Comparison of ENCODE assay signal across 20 mouse cellular contexts in the genomic region with DNA sequence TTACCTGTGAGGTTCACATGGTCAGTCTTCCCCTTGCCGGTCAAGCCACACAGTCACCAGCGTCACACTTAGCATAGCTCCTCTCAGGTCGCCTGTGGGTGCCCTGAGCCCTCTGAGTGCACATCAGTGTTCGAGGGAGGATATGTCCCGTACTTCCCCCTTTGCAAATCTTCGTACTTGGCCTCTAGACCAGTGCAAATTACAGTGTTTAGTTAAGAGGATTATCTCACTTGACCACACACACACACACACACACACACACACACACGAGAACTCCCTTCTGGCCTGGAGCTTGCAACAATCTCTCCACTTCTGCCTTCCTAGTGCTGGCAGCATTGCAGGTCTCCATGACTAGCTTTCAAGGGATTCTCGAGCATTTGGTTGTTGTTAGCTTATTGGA. TPM values are rescaled to one million over a fixed set of nuclear protein-coding genes. Genes with fewer than 3 reads are reported as not detected.
A peak's percentile ranks its signal among the peaks of the same experiment; 100 is the strongest.
DNase-seq lines count a peak whose midpoint lies in the region; ATAC-seq and TF ChIP-seq lines count a peak whose summit lies in the region.
"Had no signal": no experiment of that assay in that cellular context is flagged by ENCODE, and none has a peak within 500 bp of the region (broad histone marks: within the 10 kb centered on the region; RNA-seq: fewer than 3 reads in every experiment).

No protein-coding gene starts in this region.

- TF ChIP-seq EP300 in MEL (IDR thresholded peaks at IDR 0.05; ENCODE audit: low read depth in 1 of 2, low read length in 2 of 2): no peak

- H3K4me1 ChIP-seq in forebrain, postnatal 0 days (ENCODE audit: insufficient read depth): no peaks in the 10 kb centered on the region; the same call in 1 of the 2 replicates
- H3K4me1 ChIP-seq in forebrain, embryonic 10.5 days: peaks cover 29% of the 10 kb centered on the region
- H3K4me1 ChIP-seq in midbrain, embryonic 11.5 days (ENCODE audit: control insufficient read depth, insufficient read depth, low read length): peaks cover 7% of the 10 kb centered on the region
- H3K4me1 ChIP-seq in midbrain, postnatal 0 days (ENCODE audit: insufficient read depth, low read length): no peaks in the 10 kb centered on the region
- H3K4me1 ChIP-seq in MEL (ENCODE audit: control insufficient read depth in 1 of 2, insufficient read depth in 2 of 2, low read length in 2 of 2): peaks cover under 1 to 2% of the 10 kb centered on the region in 2 experiments; a peak in 3 of 4 replicates
- H3K4me1 ChIP-seq: forebrain, embryonic 15.5 days; hindbrain, embryonic 15.5 days had no signal

- H3K27ac ChIP-seq in forebrain, postnatal 0 days (ENCODE audit: low read depth, low read length): no peak overlapping the region
- H3K27ac ChIP-seq in forebrain, embryonic 10.5 days: no peak overlapping the region
- H3K27ac ChIP-seq in midbrain, embryonic 11.5 days (ENCODE audit: low read depth, low read length): no peak overlapping the region
- H3K27ac ChIP-seq in midbrain, postnatal 0 days (ENCODE audit: low read depth, low read length): no peak overlapping the region
- no peak overlapping the region for H3K27ac ChIP-seq in MEL (ENCODE audit: control insufficient read depth, low read depth, low read length)
- H3K27ac ChIP-seq in layer of hippocampus, adult 2 months: no peak overlapping the region
- H3K27ac ChIP-seq: embryonic facial prominence, embryonic 15.5 days; forebrain, embryonic 15.5 days; heart, adult 2 months; hindbrain, embryonic 15.5 days had no signal

- peak; percentile 27 for DNase-seq in forebrain, postnatal 0 days
- DNase-seq in forebrain, embryonic 10.5 days (ENCODE audit: extremely low spot score, low spot score): no peak
- DNase-seq in midbrain, embryonic 11.5 days (ENCODE audit: low spot score, missing footprints): peak; percentile 86
- no peak for DNase-seq in midbrain, postnatal 0 days (ENCODE audit: low spot score)
- DNase-seq in MEL (ENCODE audit: low read depth, low spot score): peak; percentile 11
- DNase-seq in B cell, adult 2 months: no peak
- no peak for DNase-seq in layer of hippocampus, adult 2 months (ENCODE audit: low spot score in 2 of 2)
- DNase-seq: adrenal gland, adult 8-10 months; adrenal gland, postnatal 36 days; cerebellum, adult 2 months; cerebellum, postnatal 14 days; gastrocnemius, postnatal 10 days; heart, adult 2 months had no signal

- no peak overlapping the region for H3K9ac ChIP-seq in forebrain, postnatal 0 days
- no peak overlapping the region for H3K9ac ChIP-seq in midbrain, embryonic 11.5 days (ENCODE audit: low read length)
- no peak overlapping the region for H3K9ac ChIP-seq in midbrain, postnatal 0 days (replicated peaks; ENCODE audit: low read length, poor library complexity, severe bottlenecking)
- H3K9ac ChIP-seq in MEL (ENCODE audit: control insufficient read depth, low read depth, low read length, poor library complexity, severe bottlenecking): no peak overlapping the region
- H3K9ac ChIP-seq: embryonic facial prominence, embryonic 15.5 days; forebrain, embryonic 15.5 days; hindbrain, embryonic 15.5 days had no signal

- no peak for TF ChIP-seq POLR2A in MEL (IDR thresholded peaks at IDR 0.05; ENCODE audit: control insufficient read depth in 1 of 2, insufficient read depth in 1 of 2, low read depth in 1 of 2, low read length in 2 of 2, poor library complexity in 1 of 2)

- WGBS in forebrain, postnatal 0 days: 61% methylated on average over 8 of the region's 8 CpGs
- WGBS in forebrain, embryonic 10.5 days: 61% methylated on average over 8 of the region's 8 CpGs
- 67% methylated on average over 8 of the region's 8 CpGs for WGBS in midbrain, embryonic 11.5 days
- WGBS in midbrain, postnatal 0 days: 61% methylated on average over 8 of the region's 8 CpGs

- H3K36me3 ChIP-seq in forebrain, postnatal 0 days (ENCODE audit: insufficient read depth): no peaks in the 10 kb centered on the region
- no peaks in the 10 kb centered on the region for H3K36me3 ChIP-seq in forebrain, embryonic 10.5 days (replicated peaks)
- no peaks in the 10 kb centered on the region for H3K36me3 ChIP-seq in midbrain, embryonic 11.5 days (ENCODE audit: control insufficient read depth, insufficient read depth, low read length)
- H3K36me3 ChIP-seq in midbrain, postnatal 0 days (ENCODE audit: insufficient read depth, low read length): no peaks in the 10 kb centered on the region
- peaks cover 0 to 2% of the 10 kb centered on the region in 2 experiments; a peak in 1 of 4 replicates for H3K36me3 ChIP-seq in MEL (ENCODE audit: control insufficient read depth in 1 of 2, insufficient read depth in 2 of 2, low read length in 2 of 2)
- H3K36me3 ChIP-seq: embryonic facial prominence, embryonic 15.5 days; forebrain, embryonic 15.5 days; hindbrain, embryonic 15.5 days had no signal

- H3K79me2 ChIP-seq in MEL (ENCODE audit: control insufficient read depth, insufficient read depth, low read length, poor library complexity): no peaks in the 10 kb centered on the region; the same call in 1 of the 2 replicates

- no peak; the same call in 1 of the 2 replicates for ATAC-seq in forebrain, postnatal 0 days
- ATAC-seq in midbrain, embryonic 11.5 days (ENCODE audit: low FRiP score): no peak
- ATAC-seq in midbrain, postnatal 0 days (ENCODE audit: low FRiP score): no peak
- ATAC-seq in megakaryocyte-erythroid progenitor cell, adult 5-6 weeks (replicated peaks; ENCODE audit: low FRiP score, low TSS enrichment, poor library complexity, severe bottlenecking): peak; percentile 24; the same call in 1 of the 2 replicates
- ATAC-seq: forebrain, embryonic 15.5 days; inflammation-experienced regulatory T-cells, adult 6 months had no signal

- H3K9me3 ChIP-seq in forebrain, postnatal 0 days (ENCODE audit: low read length): no peaks in the 10 kb centered on the region
- no peaks in the 10 kb centered on the region for H3K9me3 ChIP-seq in forebrain, embryonic 10.5 days
- no peaks in the 10 kb centered on the region for H3K9me3 ChIP-seq in midbrain, embryonic 11.5 days (ENCODE audit: control insufficient read depth, low read length)
- H3K9me3 ChIP-seq in midbrain, postnatal 0 days (ENCODE audit: low read length): no peaks in the 10 kb centered on the region
- no peaks in the 10 kb centered on the region for H3K9me3 ChIP-seq in MEL (replicated peaks; ENCODE audit: insufficient read depth, low read length)
- H3K9me3 ChIP-seq: embryonic facial prominence, embryonic 15.5 days; forebrain, embryonic 15.5 days; hindbrain, embryonic 15.5 days had no signal

- no peak for TF ChIP-seq CTCF in forebrain, postnatal 0 days (IDR thresholded peaks at IDR 0.05; ENCODE audit: low read depth)
- TF ChIP-seq CTCF in midbrain, postnatal 0 days (IDR thresholded peaks at IDR 0.05): no peak
- TF ChIP-seq CTCF in MEL (IDR thresholded peaks at IDR 0.05 in 2 of 3, conservative IDR thresholded peaks at IDR 0.05 in 1 of 3; ENCODE audit: control insufficient read depth in 1 of 3, insufficient read depth in 1 of 3, low read depth in 2 of 3, low read length in 3 of 3, poor library complexity in 1 of 3, severe bottlenecking in 1 of 3): no peak
- TF ChIP-seq CTCF in layer of hippocampus, adult 2 months (conservative IDR thresholded peaks at IDR 0.05): no peak

- TF ChIP-seq RAD21 in MEL (IDR thresholded peaks at IDR 0.05; ENCODE audit: low read depth, low read length): no peak

- no peaks in the 10 kb centered on the region for H3K27me3 ChIP-seq in forebrain, postnatal 0 days (ENCODE audit: insufficient read depth, low read length)
- peaks cover 62% of the 10 kb centered on the region for H3K27me3 ChIP-seq in forebrain, embryonic 10.5 days (ENCODE audit: poor library complexity, severe bottlenecking)
- H3K27me3 ChIP-seq in midbrain, embryonic 11.5 days (ENCODE audit: control insufficient read depth, insufficient read depth, low read length): no peaks in the 10 kb centered on the region
- H3K27me3 ChIP-seq in midbrain, postnatal 0 days (ENCODE audit: insufficient read depth, low read length): no peaks in the 10 kb centered on the region
- H3K27me3 ChIP-seq in MEL (ENCODE audit: control insufficient read depth in 1 of 2, insufficient read depth in 2 of 2, low read length in 2 of 2): no peaks in the 10 kb centered on the region
- H3K27me3 ChIP-seq: embryonic facial prominence, embryonic 15.5 days; forebrain, embryonic 15.5 days; hindbrain, embryonic 15.5 days had no signal

- no peak overlapping the region for H3K4me3 ChIP-seq in forebrain, postnatal 0 days (ENCODE audit: low read depth, low read length)
- H3K4me3 ChIP-seq in forebrain, embryonic 10.5 days: no peak overlapping the region
- no peak overlapping the region for H3K4me3 ChIP-seq in midbrain, embryonic 11.5 days (ENCODE audit: low read depth, low read length)
- no peak overlapping the region for H3K4me3 ChIP-seq in midbrain, postnatal 0 days (ENCODE audit: low read depth, low read length)
- no peak overlapping the region for H3K4me3 ChIP-seq in MEL (ENCODE audit: control insufficient read depth in 1 of 2, insufficient read depth in 1 of 2, low read depth in 2 of 2, low read length in 2 of 2)
- H3K4me3 ChIP-seq in layer of hippocampus, adult 2 months: no peak overlapping the region
- H3K4me3 ChIP-seq: embryonic facial prominence, embryonic 15.5 days; erythroblast, embryonic 14.5 days; forebrain, embryonic 15.5 days; heart, adult 2 months; hindbrain, embryonic 15.5 days had no signal

- no peak overlapping the region for H3K4me2 ChIP-seq in forebrain, postnatal 0 days (ENCODE audit: low read depth)
- no peak overlapping the region for H3K4me2 ChIP-seq in midbrain, embryonic 11.5 days
- H3K4me2 ChIP-seq in midbrain, postnatal 0 days (ENCODE audit: low read depth, low read length, poor library complexity, severe bottlenecking): no peak overlapping the region
- H3K4me2 ChIP-seq: embryonic facial prominence, embryonic 15.5 days; forebrain, embryonic 15.5 days; heart, embryonic 11.5 days; hindbrain, embryonic 15.5 days had no signal

TF ChIP-seq in MEL, 35 proteins besides CTCF, POLR2A, EP300 and RAD21 (continues in another document):
- TF ChIP-seq ZMIZ1 (IDR thresholded peaks at IDR 0.05; ENCODE audit: low read depth, low read length) (no peak), ZKSCAN1 (IDR thresholded peaks at IDR 0.05; ENCODE audit: low read depth, low read length) (no peak)

RNA-seq across cellular contexts. Expression of a gene that starts 38.6 kb away (rescaled TPM):
- total RNA-seq in forebrain, postnatal 0 days (2014; rRNA removed): 2.4 and 3.1 TPM in 2 replicates
- 7.2 and 11.3 TPM in 2 replicates for polyA plus RNA-seq in forebrain, postnatal 0 days (2015; fragmentation: Nextera tagmentation; extraction: Ambion mirVana)
- polyA plus RNA-seq in forebrain, embryonic 10.5 days (2016; fragmentation: Nextera tagmentation; extraction: Ambion mirVana): 1.6 and 3.1 TPM in 2 replicates
- 0.66 and 0.86 TPM in 2 replicates for polyA plus RNA-seq in midbrain, embryonic 11.5 days (2014; fragmentation: Nextera tagmentation; extraction: Ambion mirVana)
- 10.7 and 11.8 TPM in 2 replicates for total RNA-seq in midbrain, postnatal 0 days (2014; rRNA removed)
- 24.1 and 32.1 TPM in 2 replicates for polyA plus RNA-seq in midbrain, postnatal 0 days (2015; fragmentation: Nextera tagmentation; extraction: Ambion mirVana)
- not detected in 2 replicates for total RNA-seq in MEL (2012; rRNA removed)
- under 1 TPM in 1 of 2 experiments, not detected in 1; 0.17 TPM for polyA plus RNA-seq in MEL (2012; ENCODE audit: insufficient read depth in 1 of 2, insufficient read length in 2 of 2, low read depth in 1 of 2, low replicate concordance in 2 of 2, missing spikeins in 1 of 2)
- 1.1 and 1.6 TPM in 2 replicates for total RNA-seq in megakaryocyte-erythroid progenitor cell, adult 5-6 weeks (2014; fragmentation: Nextera tagmentation)
- 0.46 and 4.5 TPM in 2 replicates for total RNA-seq in megakaryocyte-erythroid progenitor cell, adult 5-6 weeks (2017)
- total RNA-seq in layer of hippocampus, adult 2 months (2021): 10 to 100 TPM; 35.2 to 39.5 TPM
- polyA plus RNA-seq: erythroblast, embryonic 14.5 days had no signal

Comparison
In these comparisons a context has a peak if more than half of its experiments do, and no peak if none do; other contexts are left out.
1. DNase-seq: peak in forebrain, postnatal 0 days (single experiment), midbrain, embryonic 11.5 days (single experiment) and MEL (single experiment); none in forebrain, embryonic 10.5 days (single experiment), midbrain, postnatal 0 days (single experiment), B cell, adult 2 months (0 of 2) and layer of hippocampus, adult 2 months (0 of 2).